Mouse (Mus musculus) liver, embryonic 11.5 days (tissue): Measurements from ENCODE around the gene Rabl6. TPM values are rescaled to one million over a fixed set of nuclear protein-coding genes. Genes with fewer than 3 reads are reported as not detected.
A peak's percentile ranks its signal among the peaks of the same experiment; 100 is the strongest.

Experiments
- ATAC-seq: fragments of 200-750 bp; cut with Nextera tagmentation; replicated peaks from 2 replicates; pipeline ENCODE4 v1.8.0; 2017; ENCODE audit warnings: moderate number of reproducible peaks, mild to moderate bottlenecking, moderate TSS enrichment, moderate library complexity; ENCODE audit not compliant: low FRiP score
- DNase-seq: peaks from one replicate; pipeline ENCODE4 v3.0.0-alpha.2; 2017; ENCODE audit warnings: low spot score
- H3K27ac ChIP-seq: fragments of 300-500 bp; sonication (generic); 2 replicates; pipeline ENCODE4 v1.5.1; 2014; ENCODE audit warnings: mild to moderate bottlenecking, low read depth, low read length, control low read depth
- H3K27me3 ChIP-seq: fragments of 300-500 bp; sonication (generic); replicated peaks from 2 replicates; pipeline ENCODE4 v1.6.1; 2014; ENCODE audit warnings: low read length, mixed read lengths; ENCODE audit not compliant: control insufficient read depth, insufficient read depth
- H3K36me3 ChIP-seq: fragments of 300-500 bp; sonication (generic); 2 replicates; pipeline ENCODE4 v1.6.1; 2014; ENCODE audit warnings: mild to moderate bottlenecking, low read length, moderate library complexity, mixed read lengths; ENCODE audit not compliant: control insufficient read depth, insufficient read depth
- H3K4me1 ChIP-seq: fragments of 300-500 bp; sonication (generic); replicated peaks from 2 replicates; pipeline ENCODE4 v1.6.1; 2014; ENCODE audit warnings: low read length, mixed read lengths; ENCODE audit not compliant: control insufficient read depth, insufficient read depth
- H3K4me2 ChIP-seq: fragments of 300-500 bp; sonication (generic); 2 replicates; pipeline ENCODE4 v1.6.1; 2014; ENCODE audit warnings: mild to moderate bottlenecking, control low read depth, moderate library complexity
- H3K4me3 ChIP-seq: fragments of 300-500 bp; sonication (generic); 2 replicates; pipeline ENCODE4 v1.5.1; 2014; ENCODE audit warnings: low read depth, low read length, control low read depth
- H3K9ac ChIP-seq: fragments of 300-500 bp; sonication (generic); 2 replicates; pipeline ENCODE4 v1.6.1; 2014; ENCODE audit warnings: low read depth, low read length, control low read depth
- H3K9me3 ChIP-seq: fragments of 300-500 bp; sonication (generic); 2 replicates; pipeline ENCODE4 v1.6.1; 2016; ENCODE audit warnings: low read length, inconsistent platforms, mixed read lengths; ENCODE audit not compliant: control insufficient read depth
- WGBS: fragments of 180-500 bp; shearing (Covaris S2); extraction: QIAGEN DNeasy Blood & Tissue Kit; methylation state at CpG from one replicate; pipeline ENCODE4 v1.1.7; 2014; 5-methylcytosine and 5-hydroxymethylcytosine counted together
- polyA plus RNA-seq: library from polyadenylated mRNA; unstranded; fragments of >200 nt; fragmentation: Nextera tagmentation; extraction: Ambion mirVana; gene quantifications from 2 replicates; pipeline ENCODE4 v1.2.1, GENCODE M21; 2014

Gene Rabl6
- polyA plus RNA-seq, 1 experiment from 2014 or later: 67.7 TPM

DNA sequence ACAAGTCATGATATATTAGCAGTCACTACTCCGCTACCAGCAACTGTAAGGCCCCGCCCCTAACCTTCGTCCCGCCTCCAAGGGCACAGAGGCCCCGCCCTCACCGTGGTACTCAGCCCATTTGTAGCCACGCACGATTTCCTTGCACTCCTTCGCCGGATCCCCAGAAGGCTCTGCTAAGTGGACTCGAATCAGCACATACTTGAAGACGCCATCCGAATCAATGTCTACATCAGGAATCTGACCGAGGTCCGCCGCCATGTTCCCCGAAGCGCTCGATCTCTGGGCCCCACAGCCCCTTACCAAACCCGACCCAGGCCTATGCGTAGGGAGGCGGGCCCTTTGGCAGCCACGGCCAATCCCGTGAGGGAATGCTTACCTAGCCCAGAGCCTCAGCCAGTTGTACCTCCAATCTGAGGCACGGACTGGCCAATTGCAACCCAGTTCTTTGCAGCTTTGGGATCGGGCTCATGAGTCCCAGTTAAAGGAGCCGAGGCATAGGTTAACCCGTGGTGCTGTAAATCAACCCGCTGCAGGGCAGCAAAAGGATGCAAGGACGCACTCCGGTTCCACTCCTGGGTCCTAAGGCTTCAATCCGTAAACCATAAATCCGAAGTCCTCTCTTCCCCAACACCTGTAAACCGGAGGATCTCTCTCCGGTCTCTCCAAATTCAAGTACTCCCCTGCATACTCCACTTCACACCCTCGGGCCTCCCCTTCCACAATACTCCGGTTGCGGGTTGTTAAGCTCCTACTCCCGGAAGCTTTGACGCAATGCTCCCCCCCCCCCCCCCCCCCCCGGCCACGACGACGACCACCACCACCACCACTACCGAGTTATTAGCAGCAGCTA is 33.5 kb downstream of the Rabl6 start, which contains the start of the genes Mamdc4 and Phpt1:
Mamdc4 (minus strand) TSS at position 267 of the 853 bp plus-strand sequence.
Phpt1 (minus strand) TSS at position 646 of the 853 bp plus-strand sequence.
- Histone ChIP-seq H3K9ac (peak within 1 kb of the TSS; percentile 65), H3K27me3 (peaks cover 43% of the 10 kb centered on the region), H3K9me3 (no peaks in the 10 kb centered on the region), H3K4me1 (peaks cover 42% of the 10 kb centered on the region), H3K4me2 (peak within 1 kb of the TSS; percentile 91), H3K36me3 (peaks cover 3% of the 10 kb centered on the region; the same call in 1 of the 2 replicates), H3K27ac (peak within 1 kb of the TSS; percentile 75), H3K4me3 (peak within 1 kb of the TSS; percentile 63)
- peak; percentile 97 for ATAC-seq
- WGBS: under 1% methylated on average over 44 of the region's 45 CpGs
- peak; percentile 93 for DNase-seq

DNA sequence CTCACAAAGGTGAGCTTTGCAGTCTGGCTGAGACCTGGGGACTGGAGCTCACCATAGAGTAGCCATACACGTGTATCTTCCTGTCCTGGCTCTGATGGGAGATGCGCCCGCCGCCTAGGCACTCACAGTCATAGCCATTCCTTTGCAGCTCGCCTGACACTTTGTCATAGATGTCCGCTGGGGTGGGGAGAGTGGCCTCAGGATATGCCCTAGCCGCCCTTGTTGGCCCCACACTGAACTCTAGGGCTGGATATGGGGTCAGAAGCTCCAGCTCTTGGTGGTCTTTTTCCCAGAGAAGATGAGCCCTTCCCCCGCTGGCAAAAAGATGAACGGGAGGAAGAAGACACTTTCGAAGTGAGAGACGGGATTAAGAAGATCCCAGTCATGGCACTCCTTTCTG is 34.2 kb downstream of the Rabl6 start:
- H3K27ac ChIP-seq: peak overlapping the region; percentile 75; the same call in 1 of the 2 replicates
- DNase-seq (no peak), ATAC-seq (0 out of 2 replicates have a peak, but pooled peaks have one; percentile 1)
- H3K4me1 ChIP-seq: peaks cover 38% of the 10 kb centered on the region
- H3K27me3 ChIP-seq: peaks cover 36% of the 10 kb centered on the region
- peaks cover 5% of the 10 kb centered on the region; the same call in 1 of the 2 replicates for H3K36me3 ChIP-seq
- WGBS: 17% methylated on average over 11 of the region's 11 CpGs
- peak overlapping the region; percentile 91 for H3K4me2 ChIP-seq
- peak overlapping the region; percentile 65 for H3K9ac ChIP-seq
- H3K4me3 ChIP-seq: peak overlapping the region; percentile 63
- H3K9me3 ChIP-seq: no peaks in the 10 kb centered on the region

DNA sequence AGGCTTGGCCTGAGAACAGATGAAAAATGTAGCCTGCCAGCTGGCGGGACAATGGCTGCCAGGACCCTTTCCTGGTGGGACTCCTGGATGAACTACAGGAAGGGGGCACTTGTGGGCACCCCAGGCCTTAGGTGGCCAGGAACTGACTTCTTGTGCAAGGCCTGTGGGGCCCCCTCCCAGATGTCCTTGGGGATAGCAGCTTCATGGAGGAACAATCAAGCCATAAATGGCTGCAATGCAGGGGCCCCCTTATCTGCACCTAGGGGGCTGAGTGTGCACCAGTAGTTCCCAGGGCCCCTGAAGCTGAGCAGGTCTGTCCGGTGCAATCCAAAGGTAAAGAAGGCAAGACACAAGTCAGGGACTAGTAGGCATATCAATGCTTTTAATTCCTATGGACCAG is 35.3 kb downstream of the Rabl6 start:
- Histone ChIP-seq H3K27ac (no peak overlapping the region), H3K36me3 (peaks cover 9% of the 10 kb centered on the region; the same call in 1 of the 2 replicates), H3K4me1 (peaks cover 35% of the 10 kb centered on the region), H3K4me2 (peak overlapping the region; percentile 91), H3K27me3 (peaks cover 25% of the 10 kb centered on the region), H3K9me3 (no peaks in the 10 kb centered on the region), H3K4me3 (no peak overlapping the region; the same call in 1 of the 2 replicates), H3K9ac (peak overlapping the region; percentile 65; the same call in 1 of the 2 replicates)
- ATAC-seq (no peak), DNase-seq (no peak)
- WGBS: 72% methylated on average over 2 of the region's 2 CpGs

DNA sequence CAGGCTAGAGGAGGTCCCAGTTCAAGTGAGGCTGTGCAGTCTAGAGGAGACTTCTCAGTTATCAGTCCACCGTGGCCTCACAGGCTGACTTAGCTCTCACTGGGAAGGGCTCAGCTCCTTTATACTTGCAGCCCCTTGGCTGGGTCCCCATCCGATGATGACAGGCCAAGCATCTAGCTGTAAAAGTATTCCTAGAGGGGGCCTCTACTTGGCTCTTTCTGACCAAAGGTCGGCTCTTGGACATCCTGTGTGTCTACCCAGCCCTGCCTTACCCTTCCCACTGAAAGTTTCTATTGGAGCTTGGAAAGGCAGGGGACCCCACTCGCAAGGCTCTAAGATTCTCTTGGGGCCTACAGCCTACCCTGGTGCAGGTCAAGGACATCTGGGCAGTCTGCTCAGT is 37.1 kb downstream of the Rabl6 start:
- no peak overlapping the region for H3K4me3 ChIP-seq
- ATAC-seq (no peak), DNase-seq (no peak)
- no peak overlapping the region for H3K4me2 ChIP-seq
- no peak overlapping the region for H3K9ac ChIP-seq
- peaks cover 7% of the 10 kb centered on the region for H3K27me3 ChIP-seq
- H3K27ac ChIP-seq: no peak overlapping the region
- peaks cover 24% of the 10 kb centered on the region for H3K4me1 ChIP-seq
- no peaks in the 10 kb centered on the region for H3K9me3 ChIP-seq
- 81% methylated on average over 4 of the region's 4 CpGs for WGBS
- H3K36me3 ChIP-seq: peaks cover 11% of the 10 kb centered on the region; the same call in 1 of the 2 replicates

DNA sequence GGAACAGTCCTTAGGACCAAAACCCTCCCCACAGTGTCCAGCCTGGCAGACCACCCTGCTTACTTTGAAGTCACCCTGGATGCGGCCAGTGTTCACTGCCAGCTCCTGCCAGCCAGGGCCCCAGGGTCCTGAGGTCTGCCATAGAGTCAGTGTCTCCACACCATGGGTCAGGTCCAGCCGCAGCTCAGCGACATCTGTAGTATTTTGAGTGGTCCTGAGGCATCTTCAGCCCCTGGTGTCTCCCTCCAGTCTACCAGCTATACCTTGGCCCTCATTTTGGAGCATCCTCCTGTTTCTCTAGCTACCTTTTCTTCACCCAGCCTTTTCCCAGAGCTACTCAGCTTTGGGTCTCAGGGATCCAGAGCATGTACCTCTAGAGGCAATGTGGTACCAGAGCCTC is 39.0 kb downstream of the Rabl6 start:
- Histone ChIP-seq H3K9me3 (no peaks in the 10 kb centered on the region), H3K4me2 (no peak overlapping the region), H3K27ac (no peak overlapping the region), H3K9ac (no peak overlapping the region), H3K4me3 (no peak overlapping the region), H3K36me3 (peaks cover 19% of the 10 kb centered on the region; the same call in 1 of the 2 replicates), H3K4me1 (peaks cover 16% of the 10 kb centered on the region), H3K27me3 (no peaks in the 10 kb centered on the region)
- WGBS: 86% methylated on average over 3 of the region's 3 CpGs
- DNase-seq (no peak), ATAC-seq (no peak)

DNA sequence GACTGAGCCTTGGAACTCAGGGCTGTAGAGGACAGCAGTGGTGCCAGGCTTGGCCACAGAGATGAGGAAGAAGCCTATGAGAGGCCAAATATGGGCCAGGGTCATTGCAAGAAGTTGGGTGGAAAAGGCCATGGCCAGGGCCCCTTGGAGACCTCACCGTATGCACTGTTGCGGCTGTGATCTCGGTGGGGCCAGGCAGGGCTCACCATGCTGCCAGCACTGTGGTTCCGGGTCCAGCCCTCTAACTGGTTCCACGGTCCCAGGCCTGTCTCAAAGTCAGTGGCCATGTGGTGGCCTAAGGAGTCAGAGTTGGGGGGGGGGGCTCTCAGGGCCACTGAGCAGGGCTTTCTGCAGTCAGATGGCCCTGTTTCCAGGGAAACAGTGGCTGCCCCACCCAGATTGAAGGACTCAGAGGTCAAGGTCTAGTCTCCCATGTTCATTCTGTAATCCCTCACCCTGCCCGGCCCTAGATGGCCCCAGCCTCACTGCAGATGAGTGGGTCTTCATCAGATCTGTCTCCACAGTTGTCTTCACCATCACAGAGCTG is 39.8 kb downstream of the Rabl6 start:
- no peak overlapping the region for H3K9ac ChIP-seq
- DNase-seq (no peak), ATAC-seq (no peak)
- no peaks in the 10 kb centered on the region for H3K9me3 ChIP-seq
- H3K27me3 ChIP-seq: no peaks in the 10 kb centered on the region
- no peak overlapping the region for H3K4me2 ChIP-seq
- no peak overlapping the region for H3K4me3 ChIP-seq
- peaks cover 11% of the 10 kb centered on the region for H3K4me1 ChIP-seq
- WGBS: 88% methylated on average over 6 of the region's 6 CpGs
- H3K36me3 ChIP-seq: peaks cover 23% of the 10 kb centered on the region
- no peak overlapping the region for H3K27ac ChIP-seq

DNA sequence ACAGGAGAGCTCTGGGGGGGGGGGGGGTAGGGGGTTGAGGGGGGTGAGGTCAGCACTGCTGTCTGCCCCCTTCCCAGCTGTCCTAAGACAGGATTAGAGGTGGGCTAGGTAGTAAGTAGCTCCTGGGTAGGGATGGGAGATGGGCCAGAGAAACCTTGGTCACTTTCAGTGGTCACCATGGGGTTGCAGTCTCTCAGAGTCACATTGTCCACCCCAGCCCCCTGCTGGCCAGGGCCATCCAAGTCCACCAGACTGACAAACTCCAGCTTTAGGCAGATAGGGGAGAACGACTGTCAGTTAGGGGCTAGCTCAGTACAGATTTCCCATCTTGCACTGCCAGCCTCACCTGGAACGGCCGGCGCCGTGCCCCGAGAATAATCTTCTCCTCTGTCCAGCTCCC is 41.8 kb downstream of the Rabl6 start:
- 89% methylated on average over 6 of the region's 6 CpGs for WGBS
- H3K27me3 ChIP-seq: no peaks in the 10 kb centered on the region
- no peak overlapping the region for H3K4me3 ChIP-seq
- no peak overlapping the region for H3K9ac ChIP-seq
- H3K36me3 ChIP-seq: peaks cover 38% of the 10 kb centered on the region
- ATAC-seq (no peak), DNase-seq (no peak)
- 0 out of 2 replicates have a peak, but pooled peaks cover 2% of the 10 kb centered on the region for H3K4me1 ChIP-seq
- H3K9me3 ChIP-seq: no peaks in the 10 kb centered on the region
- H3K4me2 ChIP-seq: no peak overlapping the region
- H3K27ac ChIP-seq: no peak overlapping the region

DNA sequence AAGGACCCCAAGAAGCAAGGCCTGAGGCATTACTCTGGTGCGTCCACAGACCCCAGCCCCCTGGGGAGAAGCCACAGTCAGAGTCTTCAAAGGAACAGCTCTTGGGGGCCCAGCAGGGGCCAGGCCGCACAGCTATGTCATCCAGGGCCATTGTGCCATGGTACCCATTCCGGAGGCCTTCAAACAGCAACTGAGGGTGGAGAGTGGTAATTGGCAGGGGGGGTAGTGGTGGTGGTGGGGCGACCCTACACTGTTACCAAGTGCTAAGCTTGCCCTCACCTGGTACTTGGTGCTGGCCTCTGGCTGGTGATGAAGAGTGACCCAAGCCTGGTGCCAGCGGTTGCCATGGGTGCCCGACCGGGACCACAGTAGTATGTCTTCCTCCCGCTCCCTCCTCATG is 42.6 kb downstream of the Rabl6 start:
- no peaks in the 10 kb centered on the region for H3K27me3 ChIP-seq
- no peak for DNase-seq
- H3K4me1 ChIP-seq: no peaks in the 10 kb centered on the region
- H3K9me3 ChIP-seq: no peaks in the 10 kb centered on the region
- 90% methylated on average over 8 of the region's 8 CpGs for WGBS
- no peak overlapping the region for H3K4me3 ChIP-seq
- ATAC-seq: no peak
- no peak overlapping the region for H3K27ac ChIP-seq
- peaks cover 46% of the 10 kb centered on the region for H3K36me3 ChIP-seq
- H3K9ac ChIP-seq: no peak overlapping the region
- no peak overlapping the region for H3K4me2 ChIP-seq
